Mouse (Mus musculus) G1E (cell line): ENCODE measurements around the gene Tex9. TPM values are rescaled to one million over a fixed set of nuclear protein-coding genes. Genes with fewer than 3 reads are reported as not detected.

ENCODE experiments used
- ATAC-seq: 2 replicates; pipeline ENCODE4 v1.8.0; 2016; ENCODE audit warnings: mild to moderate bottlenecking; ENCODE audit not compliant: insufficient number of reproducible peaks, poor library complexity, low FRiP score, severe bottlenecking; ENCODE audit errors: extremely low read depth
- DNase-seq: peaks from one replicate; pipeline ENCODE4 v3.0.0; 2012; ENCODE audit warnings: low spot score
- H3K27me3 ChIP-seq: 2 replicates; pipeline ENCODE4 v1.6.1; 2012; ENCODE audit warnings: mild to moderate bottlenecking, low read length, inconsistent platforms; ENCODE audit not compliant: insufficient read depth
- H3K36me3 ChIP-seq: replicated peaks from 2 replicates; pipeline ENCODE3; 2012; ENCODE audit warnings: mild to moderate bottlenecking, inconsistent platforms
- H3K4me1 ChIP-seq: 2 replicates; pipeline ENCODE4 v1.6.1; 2012; ENCODE audit warnings: low read depth, low read length, inconsistent platforms, mixed read lengths; ENCODE audit not compliant: insufficient read depth
- H3K4me3 ChIP-seq: 2 replicates; pipeline ENCODE4 v1.5.1; 2012; ENCODE audit warnings: low read depth, mild to moderate bottlenecking, inconsistent platforms, low read length, moderate library complexity, mixed read lengths
- H3K9me3 ChIP-seq: replicated peaks from 2 replicates; pipeline ENCODE4 v1.6.1; 2012; ENCODE audit warnings: inconsistent platforms
- CTCF ChIP-seq: IDR thresholded peaks from 2 replicates; pipeline ENCODE4 v1.5.1; 2012; ENCODE audit warnings: low read depth, low read length, inconsistent platforms, mixed read lengths
- GATA1 ChIP-seq: IDR thresholded peaks from 2 replicates; pipeline ENCODE4 v1.6.1; 2012; ENCODE audit warnings: borderline replicate concordance, low read length, inconsistent platforms, mixed read lengths
- GATA2 ChIP-seq: IDR thresholded peaks from 2 replicates; pipeline ENCODE4 v1.6.1; 2012; ENCODE audit warnings: low read depth, low read length, inconsistent platforms, borderline replicate concordance
- POLR2AphosphoS5 ChIP-seq: IDR thresholded peaks from 2 replicates; pipeline ENCODE4 v1.6.1; 2012; ENCODE audit warnings: low read depth, low read length, inconsistent platforms; ENCODE audit not compliant: insufficient replicate concordance
- TAL1 ChIP-seq: conservative IDR thresholded peaks from 2 replicates; pipeline ENCODE4 v1.6.1; 2012; ENCODE audit warnings: low read depth, low read length, inconsistent platforms, mixed read lengths
- polyA plus RNA-seq: library from polyadenylated mRNA; stranded (reverse); fragments of >175 nt; gene quantifications from 2 replicates; pipeline ENCODE4 v1.2.3, GENCODE M21; 2012
- total RNA-seq, 2 experiments: library from RNA; stranded (forward) in 1 of 2; stranded (reverse) in 1 of 2; fragments of 200-1000 nt in 1 of 2; fragments of >200 nt in 1 of 2; fragmentation: Nextera tagmentation in 1 of 2; gene quantifications; 2 replicates each; pipeline ENCODE4 v1.2.3; 2014 to 2017

The Tex9 gene
- total and polyA plus RNA-seq, 3 experiments: 31.0 to 164 (median 124) TPM

DNA sequence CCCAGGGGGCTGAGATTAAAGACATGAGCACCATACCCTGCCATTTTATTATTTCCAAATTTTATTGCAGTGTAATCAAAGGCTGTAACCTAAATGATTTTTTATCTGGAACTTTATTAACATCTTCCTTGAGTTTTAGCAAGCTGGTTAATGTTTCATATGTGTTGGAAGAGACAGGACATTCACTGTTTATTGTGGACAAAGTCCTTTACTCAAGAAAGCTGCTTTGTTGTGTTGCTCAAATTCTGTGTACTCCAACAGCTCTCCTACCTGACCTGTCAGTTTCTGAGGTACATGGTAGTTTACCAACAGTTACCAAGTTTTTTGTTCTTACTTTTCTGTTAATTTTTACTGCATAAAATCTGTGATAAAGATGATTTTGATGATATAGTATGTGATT lies 23.4 kb upstream of the Tex9 start:
- Histone ChIP-seq H3K4me1 (no peaks in the 10 kb centered on the region; the same call in 1 of the 2 replicates), H3K9me3 (no peaks in the 10 kb centered on the region), H3K36me3 (peaks cover 4% of the 10 kb centered on the region), H3K4me3 (no peak overlapping the region), H3K27me3 (no peaks in the 10 kb centered on the region)
- no peak for DNase-seq
- TF ChIP-seq GATA2 (no peak), POLR2AphosphoS5 (no peak), TAL1 (no peak), GATA1 (no peak), CTCF (no peak)
- no peak for ATAC-seq

DNA sequence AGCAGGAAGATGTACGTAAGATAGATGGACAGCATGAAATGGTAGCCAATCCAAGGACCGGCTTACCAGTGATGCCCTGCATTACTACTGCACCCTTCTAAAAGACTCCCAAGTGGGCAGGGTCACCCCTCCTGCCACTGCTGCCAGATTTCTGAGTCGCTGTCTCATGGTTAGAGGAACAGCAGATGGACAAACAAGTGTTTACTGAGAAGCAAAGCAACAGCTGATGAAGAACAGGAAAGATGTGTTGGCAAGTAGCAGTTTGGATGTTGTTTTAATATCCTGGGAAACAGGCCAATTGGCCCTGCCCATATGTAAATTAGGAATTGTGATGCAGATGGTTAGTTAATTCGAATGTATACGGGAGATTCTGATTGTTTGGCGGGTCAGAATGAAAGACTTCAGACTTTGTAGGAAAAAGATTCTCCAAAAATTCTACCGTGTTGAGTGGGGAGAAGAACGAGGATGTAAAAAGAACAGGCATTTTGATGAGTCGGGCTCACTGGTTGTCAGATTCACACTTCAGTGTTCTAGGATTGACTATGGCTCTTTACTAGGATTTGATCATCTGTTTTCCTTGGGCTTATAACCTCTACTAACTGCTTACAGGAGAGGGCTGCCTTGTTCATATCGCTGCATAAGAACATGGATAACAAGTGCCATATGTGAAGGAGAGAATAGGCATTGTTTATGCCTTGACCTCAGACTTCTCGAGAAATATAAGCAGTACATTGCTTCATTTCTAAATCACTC lies 20.4 kb upstream of the Tex9 start:
- Histone ChIP-seq H3K36me3 (peaks cover under 1% of the 10 kb centered on the region), H3K9me3 (no peaks in the 10 kb centered on the region), H3K4me3 (no peak overlapping the region), H3K4me1 (no peaks in the 10 kb centered on the region; the same call in 1 of the 2 replicates), H3K27me3 (no peaks in the 10 kb centered on the region)
- DNase-seq (no peak), ATAC-seq (no peak)
- TF ChIP-seq TAL1: no peak
- TF ChIP-seq POLR2AphosphoS5: no peak
- no peak for TF ChIP-seq CTCF
- TF ChIP-seq GATA2: no peak
- no peak for TF ChIP-seq GATA1

DNA sequence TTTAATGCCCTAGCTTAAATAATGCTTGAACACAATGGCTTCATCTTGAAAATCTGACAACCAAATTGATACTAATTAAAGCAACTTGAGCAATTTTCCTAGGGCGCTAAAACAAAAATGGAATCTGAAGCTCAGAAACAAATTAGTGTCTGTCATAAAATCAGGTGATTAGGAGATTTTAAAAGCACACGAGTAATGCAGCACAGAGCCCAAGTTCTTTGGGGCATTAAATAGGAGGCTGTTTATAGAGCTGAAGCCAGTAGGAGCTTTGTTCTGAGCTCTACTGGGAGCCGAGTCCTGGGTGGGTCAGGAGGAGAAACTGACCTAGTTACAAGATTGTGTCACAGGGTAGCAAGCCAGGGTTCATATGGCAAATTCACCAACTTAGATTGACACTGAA lies 5.2 kb upstream of the Tex9 start:
- Histone ChIP-seq H3K9me3 (no peaks in the 10 kb centered on the region), H3K27me3 (no peaks in the 10 kb centered on the region), H3K36me3 (no peaks in the 10 kb centered on the region), H3K4me3 (no peak overlapping the region), H3K4me1 (peaks cover 8% of the 10 kb centered on the region)
- DNase-seq (no peak), ATAC-seq (no peak)
- TF ChIP-seq GATA1: no peak
- no peak for TF ChIP-seq GATA2
- TF ChIP-seq POLR2AphosphoS5: no peak
- no peak for TF ChIP-seq TAL1
- TF ChIP-seq CTCF: no peak

DNA sequence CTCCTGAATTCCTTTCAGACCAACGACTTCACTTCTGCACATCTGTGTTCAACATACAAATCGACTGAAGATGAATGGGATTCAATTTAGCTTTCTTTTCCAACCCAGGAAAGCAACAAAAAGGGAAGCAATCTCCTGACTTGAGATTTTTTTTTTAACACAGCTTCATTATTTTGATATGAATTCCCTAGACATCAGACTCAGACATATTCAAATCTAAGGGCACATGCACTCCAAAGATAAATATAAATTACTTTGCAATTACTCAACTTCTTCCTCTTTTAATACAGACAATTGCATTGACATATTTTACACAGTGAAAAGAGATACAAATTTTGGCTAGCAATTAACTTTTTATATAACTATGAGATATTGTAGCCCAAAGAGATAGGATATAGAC lies 4.7 kb upstream of the Tex9 start:
- H3K27me3 ChIP-seq: no peaks in the 10 kb centered on the region
- H3K4me1 ChIP-seq: peaks cover 12% of the 10 kb centered on the region
- ATAC-seq (no peak), DNase-seq (no peak)
- TF ChIP-seq GATA1: no peak
- no peak for TF ChIP-seq POLR2AphosphoS5
- no peak for TF ChIP-seq GATA2
- no peak for TF ChIP-seq CTCF
- no peak for TF ChIP-seq TAL1
- no peaks in the 10 kb centered on the region for H3K36me3 ChIP-seq
- H3K4me3 ChIP-seq: no peak overlapping the region
- no peaks in the 10 kb centered on the region for H3K9me3 ChIP-seq

DNA sequence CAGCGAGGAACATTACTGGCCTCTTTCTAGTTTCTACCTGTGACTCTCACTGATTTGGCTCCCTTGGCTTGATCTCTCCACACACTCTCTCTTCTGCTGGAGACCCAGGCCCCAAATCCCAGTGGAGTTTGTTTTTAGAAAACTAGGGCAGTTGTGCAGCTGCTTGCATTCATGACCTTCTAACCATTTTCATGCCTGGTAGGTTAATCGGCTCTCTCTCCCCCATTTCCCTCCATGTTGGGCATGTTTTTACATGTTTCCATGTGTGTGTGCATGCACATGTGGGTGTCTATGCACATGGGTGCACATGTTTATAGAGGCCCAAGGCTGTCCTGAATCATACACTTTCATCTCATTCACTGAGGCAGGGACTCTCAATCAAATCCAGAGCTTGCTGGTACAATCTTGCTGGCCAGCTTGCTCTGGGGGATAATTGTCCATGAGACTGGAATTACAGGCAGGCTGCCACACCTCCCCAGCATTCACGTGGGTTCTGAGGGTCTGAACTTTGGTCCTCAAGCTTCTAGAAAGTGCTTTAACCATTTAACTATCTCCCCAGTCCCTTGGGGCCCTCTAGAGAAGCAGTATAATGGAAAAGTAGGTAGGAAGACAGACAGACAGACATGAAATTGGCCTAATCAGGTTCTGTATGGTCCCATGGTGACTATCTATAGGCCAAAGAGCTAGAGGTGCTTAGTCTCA lies 2.1 kb upstream of the Tex9 start:
- H3K27me3 ChIP-seq: no peaks in the 10 kb centered on the region
- TF ChIP-seq POLR2AphosphoS5 (no peak), GATA1 (no peak), CTCF (no peak), GATA2 (no peak), TAL1 (no peak)
- ATAC-seq: no peak
- H3K4me1 ChIP-seq: peaks cover 29% of the 10 kb centered on the region
- no peak overlapping the region for H3K4me3 ChIP-seq
- peaks cover 3% of the 10 kb centered on the region for H3K36me3 ChIP-seq
- no peaks in the 10 kb centered on the region for H3K9me3 ChIP-seq
- DNase-seq: no peak

DNA sequence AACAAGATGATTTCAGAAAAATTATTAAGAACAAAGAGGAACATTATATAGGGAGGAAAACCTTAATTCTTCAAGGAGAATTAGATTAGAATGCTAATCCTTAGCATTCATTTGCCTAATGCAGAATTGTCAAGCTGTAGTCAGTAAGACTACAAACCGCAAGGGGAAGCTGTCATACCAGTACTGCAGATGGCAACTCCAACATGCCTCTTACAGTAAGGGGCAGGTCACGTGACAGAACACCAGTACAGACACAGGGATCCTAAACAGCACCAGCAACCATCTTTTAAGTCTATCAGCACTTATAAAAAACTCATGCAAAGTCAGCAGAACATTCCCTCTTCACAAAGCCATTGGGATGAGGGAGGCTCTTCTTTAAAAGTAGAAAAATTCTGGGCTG lies 1.5 kb upstream of the Tex9 start:
- peaks cover 36% of the 10 kb centered on the region for H3K4me1 ChIP-seq
- no peak overlapping the region for H3K4me3 ChIP-seq
- TF ChIP-seq GATA1 (no peak), CTCF (no peak), POLR2AphosphoS5 (no peak), GATA2 (no peak), TAL1 (no peak)
- DNase-seq (no peak), ATAC-seq (no peak)
- peaks cover 3% of the 10 kb centered on the region for H3K36me3 ChIP-seq
- H3K9me3 ChIP-seq: no peaks in the 10 kb centered on the region
- H3K27me3 ChIP-seq: no peaks in the 10 kb centered on the region
